Mouse (Mus musculus) thymus, postnatal 4 days (tissue): ENCODE results near the gene Mr1.

Experiments
- DNase-seq: peaks from one replicate; pipeline ENCODE4 v3.0.0; 2021

Gene Mr1

GRCm38 (mm10) chr1:155126716-155127115 is 19.9 kb downstream of the Mr1 start:
- no peak for DNase-seq

GRCm38 (mm10) chr1:155124397-155124796 is 22.2 kb downstream of the Mr1 start:
- no peak for DNase-seq

DNA sequence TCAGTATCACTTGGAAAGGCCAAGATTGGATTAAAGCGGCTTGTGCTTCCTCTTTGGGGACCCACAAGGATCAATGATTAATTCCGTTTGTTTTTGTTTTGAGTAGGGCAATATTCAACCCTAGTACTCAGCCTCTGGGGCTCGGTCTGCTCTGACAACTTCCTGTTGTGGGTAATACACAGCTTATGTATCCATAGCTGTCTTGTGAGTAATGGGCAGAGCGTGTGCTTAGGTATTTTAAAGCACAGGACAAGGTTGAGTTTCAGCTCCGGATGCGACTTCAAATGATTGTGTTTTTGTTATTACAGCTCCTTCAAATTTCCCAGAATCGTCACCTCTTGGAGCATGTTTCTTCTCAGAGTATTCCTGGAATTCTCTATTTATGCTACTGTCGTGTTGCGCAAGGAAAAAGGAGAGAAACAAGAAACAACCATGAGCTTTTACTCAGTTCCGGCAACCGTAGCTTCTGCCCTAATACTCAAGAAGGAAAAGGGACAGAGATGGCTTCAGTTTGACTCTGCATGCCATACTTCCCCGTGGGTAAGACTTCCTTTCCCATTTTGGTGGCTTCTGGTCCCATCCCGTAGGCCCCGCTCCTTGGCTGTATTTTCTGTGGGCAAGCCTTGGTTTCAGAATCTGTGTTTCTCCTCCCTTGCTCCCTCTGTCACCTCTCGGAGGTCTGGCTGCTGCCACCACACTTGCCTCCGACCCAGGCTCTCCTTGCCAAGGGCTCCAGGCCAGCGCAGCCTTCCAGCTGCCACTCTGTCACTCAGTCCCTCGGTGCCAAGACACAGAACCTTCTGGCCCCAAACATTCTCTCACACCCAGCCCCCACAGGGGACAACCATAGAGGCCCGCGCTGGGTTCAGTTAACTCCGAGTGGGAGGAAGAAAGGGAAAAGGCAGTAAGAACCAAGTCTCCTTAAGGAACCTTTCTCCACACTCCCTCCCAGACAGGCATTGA is 24.4 kb downstream of the Mr1 start:
- DNase-seq, result no peak

DNA sequence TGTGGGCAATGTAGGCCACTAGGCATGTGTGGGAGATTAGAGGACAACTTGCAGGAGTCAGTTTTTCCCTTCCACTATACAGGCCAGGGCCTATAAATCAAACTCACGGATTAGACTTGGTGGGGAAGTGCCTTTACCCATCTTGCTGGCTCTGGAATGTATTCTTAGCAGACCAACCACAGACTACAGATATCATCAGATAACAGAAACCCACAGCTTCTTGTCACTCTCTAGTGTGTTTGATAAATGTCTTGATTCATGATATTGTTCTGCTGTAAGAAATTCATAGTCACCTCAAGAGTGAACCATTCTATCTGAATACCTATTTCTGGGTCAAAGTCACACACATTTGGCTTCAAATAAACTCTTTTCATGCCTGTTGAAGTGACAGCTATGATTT is 26.9 kb downstream of the Mr1 start:
- DNase-seq, result no peak

DNA sequence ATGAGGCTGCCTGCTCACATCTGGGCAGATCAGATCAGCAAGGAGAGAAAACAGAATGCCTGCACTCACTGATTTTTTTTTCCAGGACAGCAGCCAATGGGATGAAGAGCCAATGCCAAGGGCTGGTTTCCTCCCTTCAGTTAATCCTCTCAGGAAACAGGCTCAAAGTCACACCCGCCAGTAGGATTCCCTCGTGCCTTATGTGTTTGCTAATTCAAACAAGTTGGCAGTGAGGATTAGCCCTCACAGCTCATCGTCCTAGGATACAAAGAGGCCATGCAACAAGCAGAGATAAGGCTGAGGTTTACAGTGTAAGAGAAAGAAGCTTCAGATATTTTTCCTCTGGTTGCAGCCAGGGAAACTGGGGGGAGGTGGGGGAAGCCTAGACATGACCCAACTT is 32.7 kb downstream of the Mr1 start:
- no peak for DNase-seq

DNA sequence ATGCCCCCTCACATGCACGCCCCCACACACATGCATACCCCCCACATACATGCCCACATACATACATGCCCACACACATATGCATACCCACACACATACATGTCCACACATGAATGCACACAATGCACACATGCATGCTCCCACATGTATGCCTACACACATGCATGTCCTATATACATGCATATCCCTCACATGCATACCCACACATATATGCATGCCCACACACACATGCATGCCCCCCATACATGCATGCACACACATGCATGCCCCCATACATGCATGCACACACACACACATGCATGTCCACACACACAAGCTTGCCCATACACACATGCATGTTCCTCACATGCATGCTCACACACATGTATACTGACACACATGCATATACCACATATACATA is 33.7 kb downstream of the Mr1 start:
- DNase-seq, result no peak

GRCm38 (mm10) chr1:155112118-155112517 is 34.5 kb downstream of the Mr1 start:
- DNase-seq, result no peak

GRCm38 (mm10) chr1:155111491-155111890 is 35.1 kb downstream of the Mr1 start:
- DNase-seq, result no peak

DNA sequence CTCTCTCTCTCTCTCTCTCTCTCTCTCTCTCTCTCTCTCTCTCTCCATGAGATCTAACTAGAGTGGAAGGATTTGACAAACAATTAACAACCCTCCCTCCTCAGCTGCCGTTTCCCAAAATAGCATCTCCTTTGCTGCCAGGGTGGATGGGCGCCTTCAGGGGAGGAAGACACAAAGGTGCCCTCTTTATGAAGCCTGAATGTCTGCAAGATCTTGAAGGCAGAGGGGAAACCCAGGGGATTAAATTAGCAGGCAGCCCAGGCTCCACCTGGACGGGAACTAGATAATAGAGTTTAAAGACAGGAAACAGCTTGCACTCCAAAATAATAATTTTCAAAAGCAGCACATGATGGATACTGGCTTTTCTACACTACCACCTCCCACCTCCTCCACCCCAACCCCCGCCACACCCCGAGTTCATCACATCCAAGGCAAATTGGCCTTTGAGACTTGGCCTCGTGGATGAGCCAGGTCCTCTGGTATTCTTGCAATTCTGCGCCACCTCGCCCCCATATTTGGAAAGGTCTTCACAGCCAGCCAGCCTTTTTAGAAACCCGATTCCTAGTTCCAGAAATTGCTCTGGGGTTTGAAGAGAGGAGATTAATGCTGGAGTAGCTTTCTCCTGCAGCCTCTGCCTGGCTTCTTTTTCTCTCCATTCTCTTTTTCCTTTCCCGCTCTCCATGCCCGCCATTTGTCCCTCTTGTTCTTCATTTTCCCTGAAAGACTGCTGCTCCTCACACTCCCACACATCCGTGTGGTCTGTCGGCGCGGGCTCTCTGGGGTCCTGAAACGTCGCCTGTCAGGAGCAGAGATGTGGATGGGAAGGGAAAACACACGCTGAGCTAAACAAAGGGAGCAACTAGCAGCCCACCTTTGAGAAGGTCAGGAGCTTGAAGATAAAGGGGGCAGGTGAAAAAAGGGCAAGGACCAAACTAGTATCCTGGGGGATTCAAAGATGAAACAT is 36.9 kb downstream of the Mr1 start:
- no peak for DNase-seq

- no peak for DNase-seq
Observed at GRCm38 (mm10) chr1:155108412-155108811, 38.2 kb downstream of the Mr1 start.

DNA sequence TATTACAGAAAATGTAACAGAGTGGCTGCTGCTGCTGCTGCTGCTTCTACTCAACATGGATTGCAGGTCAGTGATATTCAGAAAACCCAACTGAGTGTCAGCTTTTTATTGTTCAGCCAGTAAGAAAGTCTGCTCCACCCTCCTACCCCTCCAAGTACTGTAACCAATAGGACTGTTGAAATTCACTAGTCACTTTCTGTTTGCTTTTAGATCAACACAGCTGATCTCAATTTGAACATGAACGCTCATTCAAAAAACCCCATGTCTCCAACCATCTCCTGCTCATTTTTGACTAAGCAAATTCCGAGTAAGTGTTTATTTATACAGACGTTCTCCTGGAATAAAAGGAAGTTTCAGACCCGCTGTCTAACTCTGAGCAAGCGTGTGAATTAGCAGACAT is 38.8 kb downstream of the Mr1 start:
- DNase-seq, result no peak

DNA sequence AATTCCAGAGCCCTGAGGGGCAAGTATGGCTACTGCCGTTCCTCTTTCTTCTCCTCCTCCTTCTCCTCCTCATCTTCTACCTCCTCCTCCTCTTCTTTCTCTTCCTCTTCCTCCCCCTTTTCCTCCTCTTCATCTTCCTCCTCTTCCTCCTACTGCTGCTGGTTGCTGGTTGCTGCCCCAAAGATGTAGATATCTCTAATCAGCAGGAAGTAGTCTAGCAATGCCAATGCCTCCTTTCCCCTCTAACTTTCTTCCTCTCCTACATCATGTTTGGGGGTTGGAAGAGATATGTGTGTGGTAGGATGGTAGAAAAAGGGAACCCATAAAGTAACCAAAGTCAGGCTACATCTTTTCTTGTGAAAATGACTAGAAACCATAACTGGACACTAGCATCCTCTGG is 40.3 kb downstream of the Mr1 start:
- no peak for DNase-seq

DNA sequence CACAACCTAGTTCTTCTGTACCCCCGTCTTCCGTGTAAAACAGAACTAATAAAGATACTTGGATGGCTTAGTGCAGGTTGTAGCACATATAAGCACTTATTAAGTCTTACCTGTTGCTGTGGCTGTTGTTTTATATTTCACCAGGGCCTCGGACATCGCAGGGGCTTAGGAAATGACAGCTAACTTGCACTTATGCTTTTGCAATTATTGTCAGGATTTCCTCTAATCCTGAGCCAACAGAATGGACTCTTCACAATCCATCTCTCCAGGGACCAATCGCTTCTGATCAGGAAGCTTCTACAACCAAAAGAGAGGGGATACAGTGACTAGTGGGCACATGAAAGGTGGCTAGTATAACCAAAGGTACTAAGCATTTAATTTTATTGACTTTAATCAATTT is 42.6 kb downstream of the Mr1 start:
- DNase-seq, result no peak

GRCm38 (mm10) chr1:155102631-155103030 is 44.0 kb downstream of the Mr1 start:
- DNase-seq, result no peak

- DNase-seq, result peak; percentile 95
Observed at GRCm38 (mm10) chr1:155099280-155099848, 47.2 kb downstream of the Mr1 start, which contains the start of gene Ier5. Gene Ier5, minus strand, starts transcription at chr1:155099636.

- peak; percentile 84 for DNase-seq
Observed at GRCm38 (mm10) chr1:155098486-155099279, 47.9 kb downstream of the Mr1 start.

GRCm38 (mm10) chr1:155097931-155098485 is 48.6 kb downstream of the Mr1 start:
- DNase-seq, result peak; percentile 70

GRCm38 (mm10) chr1:155097354-155097753 is 49.3 kb downstream of the Mr1 start:
- no peak for DNase-seq

DNA sequence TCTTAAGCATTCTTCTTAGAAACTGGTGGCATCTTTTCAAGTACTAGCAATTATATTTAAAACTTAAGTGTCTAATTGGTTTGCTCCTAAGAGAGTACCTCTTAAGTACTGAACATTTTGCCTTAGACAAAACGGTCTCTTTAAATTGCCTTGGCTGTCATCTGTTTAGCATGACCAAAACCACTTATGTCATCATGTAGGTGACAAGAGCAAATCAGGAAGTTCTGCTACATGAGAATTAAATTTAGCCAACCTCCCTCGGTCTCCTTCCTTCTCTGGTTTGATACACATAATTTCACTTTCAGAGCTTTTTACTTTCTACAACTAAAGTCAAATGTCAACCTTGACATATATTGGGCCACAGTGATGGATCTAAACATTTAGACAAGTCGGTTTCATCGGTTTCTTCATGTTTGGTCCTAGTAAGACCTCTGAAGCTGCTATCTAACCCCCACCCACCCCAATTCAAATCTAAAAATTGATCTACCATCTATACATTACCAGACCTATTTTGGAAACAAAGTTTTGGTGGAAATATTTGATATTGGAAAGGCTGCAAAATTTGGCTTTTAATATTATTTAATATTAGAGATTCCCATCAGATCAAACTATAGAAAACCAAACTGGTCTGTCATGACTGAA is 49.9 kb downstream of the Mr1 start:
- DNase-seq, result no peak

DNA sequence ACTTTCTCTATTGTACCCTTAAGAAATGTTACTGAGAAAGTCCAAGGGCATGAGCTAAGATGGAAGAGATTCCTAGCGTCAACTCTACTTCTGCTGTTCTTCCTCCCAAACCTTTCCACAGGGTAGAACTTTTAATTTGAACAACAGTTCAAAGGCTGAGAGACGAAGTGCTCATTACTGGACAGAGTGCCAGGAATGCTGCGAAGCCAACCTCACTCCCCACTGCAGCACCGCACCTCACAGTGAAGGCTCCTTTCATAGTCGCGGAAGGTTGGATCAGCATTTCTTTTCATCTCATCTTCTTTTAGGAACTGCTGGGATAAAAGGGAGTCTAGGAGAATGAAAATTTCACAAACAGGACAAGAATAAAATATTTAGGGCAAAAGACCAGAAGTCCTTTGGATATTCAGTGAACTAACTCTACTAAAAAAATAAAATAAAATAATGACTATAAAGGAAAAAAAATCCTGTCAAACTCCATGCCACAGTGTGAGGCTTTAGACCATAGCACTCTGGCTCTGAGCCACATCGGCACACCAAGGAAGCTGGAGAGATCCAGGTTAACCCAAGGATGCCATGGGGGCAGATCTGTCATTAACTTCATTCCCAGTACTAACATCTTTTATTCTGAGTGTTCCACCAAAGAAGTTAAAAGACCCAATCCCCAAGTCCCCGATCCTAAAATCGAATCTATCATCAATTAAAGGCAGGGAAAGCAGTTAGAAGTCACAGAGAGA is 52.5 kb downstream of the Mr1 start:
- no peak for DNase-seq
